Mouse (Mus musculus) CH12.LX (cell line): ENCODE measurements at regions not wholly inside any gene's neighbourhood (a gene's known extent, or its start where the extent isn't known, plus 50 kb on each side); places are given as distances from the start of the nearest gene placed in this dataset.

Source experiments
- CTCF ChIP-seq, 2 experiments: IDR thresholded peaks in 1 of 2; conservative IDR thresholded peaks in 1 of 2; 2 replicates each; pipeline ENCODE4 v1.5.1; 2011 to 2012; ENCODE audit warnings: low read depth in 2 of 2, low read length in 2 of 2, improper control_type of control experiment in 1 of 2, inconsistent platforms in 1 of 2, mild to moderate bottlenecking in 1 of 2, moderate library complexity in 1 of 2
- E2F4 ChIP-seq: IDR thresholded peaks from 2 replicates; pipeline ENCODE4 v1.6.1; 2011; ENCODE audit warnings: low read depth, low read length, improper control_type of control experiment; ENCODE audit not compliant: insufficient replicate concordance
- ELF1 ChIP-seq: IDR thresholded peaks from 2 replicates; pipeline ENCODE4 v1.6.1; 2014; ENCODE audit warnings: low read depth, mild to moderate bottlenecking, inconsistent platforms, low read length, improper control_type of control experiment
- EP300 ChIP-seq: IDR thresholded peaks from 2 replicates; pipeline ENCODE4 v1.6.1; 2011; ENCODE audit warnings: low read length, improper control_type of control experiment
- JUN ChIP-seq: IDR thresholded peaks from 2 replicates; pipeline ENCODE4 v1.6.1; 2011; ENCODE audit warnings: low read depth, mild to moderate bottlenecking, low read length, improper control_type of control experiment, moderate library complexity; ENCODE audit not compliant: insufficient read depth
- MAZ ChIP-seq: IDR thresholded peaks from 2 replicates; pipeline ENCODE4 v1.6.1; 2012; ENCODE audit warnings: low read depth, mild to moderate bottlenecking, inconsistent platforms, low read length, improper control_type of control experiment, moderate library complexity
- NELFE ChIP-seq: IDR thresholded peaks from 2 replicates; pipeline ENCODE4 v1.6.1; 2011; ENCODE audit warnings: low read depth, low read length, improper control_type of control experiment
- POLR2A ChIP-seq: IDR thresholded peaks from 2 replicates; pipeline ENCODE4 v1.6.1; 2011; ENCODE audit warnings: low read depth, mild to moderate bottlenecking, improper control_type of control experiment, low read length
- TCF12 ChIP-seq: IDR thresholded peaks from 2 replicates; pipeline ENCODE4 v1.6.1; 2014; ENCODE audit warnings: low read depth, mild to moderate bottlenecking, inconsistent platforms, low read length, improper control_type of control experiment
- UBTF ChIP-seq: IDR thresholded peaks from 2 replicates; pipeline ENCODE4 v1.6.1; 2012; ENCODE audit warnings: low read depth, mild to moderate bottlenecking, inconsistent platforms, low read length, improper control_type of control experiment, moderate library complexity
- ZNF384 ChIP-seq: IDR thresholded peaks from 2 replicates; pipeline ENCODE4 v1.6.1; 2012; ENCODE audit warnings: low read depth, low read length, improper control_type of control experiment, inconsistent platforms

DNA sequence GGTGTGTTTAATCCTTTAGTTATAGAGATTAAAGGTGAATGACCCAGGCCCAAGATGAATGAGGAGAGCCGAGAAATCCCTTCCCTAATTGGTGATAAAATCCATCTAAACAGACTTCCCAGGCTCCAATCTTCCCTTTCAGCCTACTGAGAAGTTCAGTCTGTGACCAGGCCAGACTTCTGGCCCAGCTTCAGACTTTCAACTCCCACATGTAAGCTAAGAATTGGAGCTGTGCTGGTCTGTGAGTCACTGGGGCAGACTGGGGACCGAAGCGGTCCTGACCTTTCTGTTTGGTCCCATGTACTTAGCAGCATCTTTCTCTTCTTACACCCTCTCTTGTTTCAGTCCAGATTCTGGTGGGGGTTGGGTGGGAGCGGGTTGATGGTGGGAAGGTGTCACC is 50.3 kb upstream of the Ankrd55 start:
- TF ChIP-seq MAZ (no peak), UBTF (no peak), TCF12 (no peak), NELFE (no peak), JUN (no peak), E2F4 (no peak), POLR2A (no peak), CTCF (conservative IDR thresholded peaks at IDR 0.05 in 1 of 2, IDR thresholded peaks at IDR 0.05 in 1 of 2; ENCODE audit: low read depth in 2 of 2, low read length in 2 of 2) (no peak), ELF1 (no peak), ZNF384 (no peak), EP300 (no peak)
